Mouse (Mus musculus) stomach, postnatal 0 days (tissue): ENCODE results near the gene Klc1. TPM values are rescaled to one million over a fixed set of nuclear protein-coding genes. Genes with fewer than 3 reads are reported as not detected.

Source experiments
- ATAC-seq: fragments of 200-750 bp; cut with Nextera tagmentation; 2 replicates; pipeline ENCODE4 v1.8.0; 2017; ENCODE audit not compliant: low FRiP score, low TSS enrichment
- DNase-seq: peaks from one replicate; pipeline ENCODE4 v3.0.0-alpha.2; 2016; ENCODE audit warnings: low spot score
- H3K27ac ChIP-seq: fragments of 300-500 bp; sonication (generic); replicated peaks from 2 replicates; pipeline ENCODE4 v1.5.1; 2014; ENCODE audit warnings: mild to moderate bottlenecking, control low read depth
- H3K27me3 ChIP-seq: fragments of 300-500 bp; sonication (generic); 2 replicates; pipeline ENCODE4 v1.6.1; 2014; ENCODE audit warnings: low read length; ENCODE audit not compliant: control insufficient read depth, insufficient read depth
- H3K36me3 ChIP-seq: fragments of 300-500 bp; sonication (generic); 2 replicates; pipeline ENCODE4 v1.6.1; 2014; ENCODE audit warnings: low read length, mixed read lengths; ENCODE audit not compliant: control insufficient read depth, insufficient read depth
- H3K4me1 ChIP-seq: fragments of 300-500 bp; sonication (generic); replicated peaks from 2 replicates; pipeline ENCODE4 v1.6.1; 2014; ENCODE audit warnings: antibody characterized with exemption; ENCODE audit not compliant: control insufficient read depth, insufficient read depth
- H3K4me2 ChIP-seq: fragments of 300-500 bp; sonication (generic); replicated peaks from 2 replicates; pipeline ENCODE4 v1.6.1; 2014; ENCODE audit warnings: low read depth, mild to moderate bottlenecking, control low read depth, moderate library complexity
- H3K4me3 ChIP-seq: fragments of 300-500 bp; sonication (generic); 2 replicates; pipeline ENCODE4 v1.5.1; 2014; ENCODE audit warnings: low read depth, low read length, control low read depth
- H3K9ac ChIP-seq: fragments of 300-500 bp; sonication (generic); 2 replicates; pipeline ENCODE4 v1.6.1; 2014; ENCODE audit warnings: mild to moderate bottlenecking, low read length, control low read depth, mixed read lengths
- H3K9me3 ChIP-seq: fragments of 300-500 bp; sonication (generic); 2 replicates; pipeline ENCODE4 v1.6.1; 2016; ENCODE audit warnings: low read length; ENCODE audit not compliant: control insufficient read depth
- CTCF ChIP-seq: IDR thresholded peaks from 2 replicates; pipeline ENCODE4 v1.5.1; 2016; ENCODE audit warnings: antibody characterized with exemption, low read depth, mild to moderate bottlenecking, moderate library complexity
- EP300 ChIP-seq: optimal IDR thresholded peaks from 2 replicates; pipeline ENCODE3; 2016; ENCODE audit warnings: antibody characterized with exemption
- WGBS: fragments of 180-500 bp; shearing (Covaris S2); extraction: QIAGEN DNeasy Blood & Tissue Kit; methylation state at CpG from one replicate; pipeline ENCODE4 v1.1.7; 2014; 5-methylcytosine and 5-hydroxymethylcytosine counted together
- polyA plus RNA-seq: library from polyadenylated mRNA; unstranded; fragments of >200 nt; fragmentation: Nextera tagmentation; extraction: Ambion mirVana; gene quantifications from 2 replicates; pipeline ENCODE4 v1.2.1, GENCODE M21; 2015

The Klc1 gene
- polyA plus RNA-seq, 1 experiment from 2014 or later: 56.7 TPM

DNA sequence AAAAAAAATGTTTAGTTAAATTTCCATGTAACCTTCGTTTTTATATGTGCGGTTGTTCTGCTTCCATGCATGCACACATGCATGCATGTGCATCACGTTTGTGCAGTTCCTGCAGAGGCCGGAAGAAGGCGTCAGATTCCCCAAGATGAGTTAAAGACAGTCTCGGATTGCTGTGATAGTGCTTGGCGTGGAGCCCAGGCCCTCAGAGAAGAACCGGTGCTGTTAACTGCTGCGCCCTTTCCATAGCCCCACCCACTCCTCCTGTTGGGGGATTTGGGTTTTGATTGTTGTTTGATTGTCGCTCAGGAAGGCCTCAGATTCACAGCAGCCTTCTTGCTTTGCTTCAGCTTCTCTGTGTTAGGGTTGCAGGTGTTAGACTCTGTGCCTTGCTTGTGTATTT is 10.7 kb downstream of the Klc1 start:
- Histone ChIP-seq H3K9me3 (no peaks in the 10 kb centered on the region), H3K4me1 (no peaks in the 10 kb centered on the region), H3K36me3 (peaks cover 9% of the 10 kb centered on the region), H3K4me2 (no peak overlapping the region), H3K27ac (peak overlapping the region; percentile 61), H3K9ac (no peak overlapping the region), H3K27me3 (no peaks in the 10 kb centered on the region), H3K4me3 (no peak overlapping the region)
- TF ChIP-seq CTCF (peak; percentile 65), EP300 (no peak)
- peak; percentile 62; the same call in 1 of the 2 replicates for ATAC-seq
- peak; percentile 52 for DNase-seq
- 20% methylated on average over 10 of the region's 10 CpGs for WGBS

DNA sequence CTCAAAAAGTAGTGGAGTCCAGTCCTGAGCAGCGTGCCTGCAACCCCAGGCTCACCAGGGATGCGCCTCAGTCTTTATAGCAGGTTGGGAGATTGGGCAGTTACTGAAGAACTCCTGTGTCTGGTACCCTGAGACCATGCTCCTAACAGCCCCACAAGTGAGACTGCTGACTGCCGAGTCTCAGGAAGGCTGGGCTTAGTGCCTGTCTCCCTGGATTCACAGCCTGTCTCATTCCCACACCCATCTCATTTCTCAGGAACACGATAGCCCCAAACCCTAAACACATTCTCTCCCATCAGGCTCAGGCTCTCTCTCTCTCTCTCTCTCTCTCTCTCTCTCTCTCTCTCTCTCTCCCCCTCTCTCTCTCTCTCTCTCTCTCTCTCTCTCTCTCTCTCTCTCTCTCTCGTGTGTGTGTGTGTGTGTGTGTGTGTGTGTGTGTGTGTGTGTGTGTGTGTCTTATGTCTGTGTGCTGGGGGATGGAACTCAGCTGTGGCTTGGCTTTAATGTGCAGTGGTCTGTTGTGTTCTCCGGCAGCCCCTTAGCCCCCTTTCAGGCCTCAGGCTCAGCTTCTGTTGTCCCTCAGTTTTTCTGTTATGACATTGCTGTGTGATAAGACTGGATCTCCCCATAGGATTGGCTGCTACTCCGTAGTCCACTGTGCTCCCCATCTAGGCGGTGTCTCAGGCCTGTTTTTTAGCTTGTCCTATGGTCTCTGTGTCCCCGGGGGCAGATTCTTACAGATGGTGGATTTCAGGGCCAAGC is 11.3 kb downstream of the Klc1 start:
- no peak overlapping the region for H3K9ac ChIP-seq
- H3K36me3 ChIP-seq: peaks cover 14% of the 10 kb centered on the region
- ATAC-seq (no peak), DNase-seq (no peak)
- H3K27me3 ChIP-seq: no peaks in the 10 kb centered on the region
- H3K4me2 ChIP-seq: no peak overlapping the region
- no peaks in the 10 kb centered on the region for H3K9me3 ChIP-seq
- WGBS: 53% methylated on average over 9 of the region's 9 CpGs
- no peak overlapping the region for H3K4me3 ChIP-seq
- H3K27ac ChIP-seq: peak overlapping the region; percentile 61
- TF ChIP-seq EP300: no peak
- TF ChIP-seq CTCF: no peak
- H3K4me1 ChIP-seq: no peaks in the 10 kb centered on the region

DNA sequence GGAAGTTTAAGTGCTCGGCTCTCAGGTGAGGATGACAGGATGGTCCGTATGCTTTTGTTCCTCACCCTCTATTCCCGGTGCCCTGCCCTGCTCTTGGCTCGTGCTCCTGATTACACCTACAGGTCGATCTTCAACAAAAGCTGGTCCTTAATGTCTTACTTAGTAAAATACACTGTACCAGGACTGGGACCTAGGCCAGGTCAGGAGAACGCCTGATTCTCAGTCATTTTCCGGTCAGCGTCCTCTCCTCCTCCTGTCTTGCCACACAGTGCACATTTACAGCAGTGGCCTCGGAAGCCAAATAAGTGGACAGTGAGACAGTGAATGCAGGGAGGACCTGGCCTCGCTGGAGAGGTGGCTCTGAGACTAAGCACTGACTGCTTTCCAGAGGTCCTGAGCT is 12.0 kb downstream of the Klc1 start:
- Histone ChIP-seq H3K4me3 (no peak overlapping the region), H3K4me2 (no peak overlapping the region), H3K4me1 (no peaks in the 10 kb centered on the region), H3K9ac (no peak overlapping the region), H3K9me3 (no peaks in the 10 kb centered on the region), H3K27me3 (no peaks in the 10 kb centered on the region), H3K27ac (no peak overlapping the region), H3K36me3 (peaks cover 19% of the 10 kb centered on the region)
- ATAC-seq (no peak), DNase-seq (no peak)
- 79% methylated on average over 10 of the region's 10 CpGs for WGBS
- TF ChIP-seq CTCF: no peak

DNA sequence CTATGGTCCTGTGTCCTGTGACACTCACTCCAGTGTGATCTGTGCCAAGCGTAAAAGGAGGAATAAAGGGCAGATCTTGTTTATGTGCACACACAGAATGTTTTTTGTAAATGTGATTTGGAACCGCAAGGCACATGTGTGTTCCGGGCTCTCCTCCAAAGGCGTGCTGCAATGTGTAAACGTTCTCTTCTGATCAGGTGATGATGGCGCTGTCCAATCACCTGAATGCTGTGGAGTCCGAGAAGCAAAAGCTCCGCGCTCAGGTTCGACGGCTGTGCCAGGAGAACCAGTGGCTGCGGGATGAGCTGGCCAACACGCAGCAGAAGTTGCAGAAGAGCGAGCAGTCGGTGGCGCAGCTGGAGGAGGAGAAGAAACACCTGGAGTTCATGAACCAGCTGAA is 15.5 kb downstream of the Klc1 start:
- Histone ChIP-seq H3K36me3 (peaks cover 41% of the 10 kb centered on the region), H3K27ac (no peak overlapping the region), H3K27me3 (no peaks in the 10 kb centered on the region), H3K4me1 (no peaks in the 10 kb centered on the region), H3K9me3 (no peaks in the 10 kb centered on the region), H3K4me2 (no peak overlapping the region), H3K9ac (no peak overlapping the region), H3K4me3 (no peak overlapping the region)
- 79% methylated on average over 16 of the region's 16 CpGs for WGBS
- no peak for ATAC-seq
- TF ChIP-seq CTCF (no peak), EP300 (no peak)
- DNase-seq: no peak

DNA sequence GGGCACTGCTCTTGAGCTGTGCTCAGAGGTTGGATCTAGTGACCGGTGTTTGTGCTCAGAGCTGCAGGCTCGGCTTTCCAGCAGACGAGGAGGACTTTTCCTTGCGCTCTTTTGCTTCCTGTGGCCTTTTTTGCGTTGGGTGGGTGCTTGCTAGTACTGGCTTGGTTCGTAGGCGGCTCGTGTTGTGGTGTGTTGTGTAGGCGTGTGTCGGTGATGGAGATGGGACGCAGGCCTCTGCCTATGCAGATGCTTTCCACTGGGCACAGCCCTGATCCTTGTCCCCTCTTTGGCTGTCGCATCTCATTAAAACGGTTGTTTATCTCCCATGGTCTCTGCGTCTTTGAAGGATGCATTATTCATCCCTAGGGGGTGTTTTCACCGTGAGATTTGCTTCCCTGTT is 16.2 kb downstream of the Klc1 start:
- H3K4me3 ChIP-seq: no peak overlapping the region
- H3K27me3 ChIP-seq: no peaks in the 10 kb centered on the region
- no peak overlapping the region for H3K9ac ChIP-seq
- peaks cover 46% of the 10 kb centered on the region for H3K36me3 ChIP-seq
- ATAC-seq (no peak), DNase-seq (no peak)
- 75% methylated on average over 15 of the region's 15 CpGs for WGBS
- no peaks in the 10 kb centered on the region for H3K4me1 ChIP-seq
- H3K4me2 ChIP-seq: no peak overlapping the region
- TF ChIP-seq EP300: no peak
- no peak for TF ChIP-seq CTCF
- H3K27ac ChIP-seq: no peak overlapping the region
- no peaks in the 10 kb centered on the region for H3K9me3 ChIP-seq

DNA sequence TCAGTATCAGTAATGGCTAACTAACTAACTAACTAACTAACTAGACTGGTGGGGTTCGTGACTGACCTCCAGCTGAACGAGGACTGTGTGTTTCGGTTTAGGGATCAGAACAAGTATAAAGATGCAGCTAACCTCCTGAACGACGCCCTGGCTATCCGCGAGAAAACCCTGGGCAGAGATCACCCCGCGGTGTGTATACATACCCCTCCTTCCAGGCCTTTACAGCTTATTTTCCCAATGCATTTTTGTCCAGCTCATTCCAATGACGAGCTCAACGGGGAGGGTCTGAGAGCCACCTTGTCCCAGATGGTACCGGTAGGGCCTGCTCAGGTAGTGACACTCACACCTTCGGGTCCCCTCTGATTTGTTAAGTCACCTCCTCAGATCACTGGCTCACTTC is 19.3 kb downstream of the Klc1 start:
- Histone ChIP-seq H3K4me1 (no peaks in the 10 kb centered on the region), H3K9me3 (no peaks in the 10 kb centered on the region), H3K27ac (no peak overlapping the region), H3K4me3 (no peak overlapping the region), H3K4me2 (no peak overlapping the region), H3K36me3 (peaks cover 49% of the 10 kb centered on the region), H3K9ac (no peak overlapping the region), H3K27me3 (no peaks in the 10 kb centered on the region)
- WGBS: 82% methylated on average over 13 of the region's 13 CpGs
- TF ChIP-seq EP300: no peak
- TF ChIP-seq CTCF: no peak
- DNase-seq (no peak), ATAC-seq (no peak)
